Mouse (Mus musculus): Measurements from ENCODE around the gene Fkbp1a. TPM values are rescaled to one million over a fixed set of nuclear protein-coding genes. Genes with fewer than 3 reads are reported as not detected.
A peak's percentile ranks its signal among the peaks of the same experiment; 100 is the strongest.

Gene Fkbp1a
- polyA plus RNA-seq, 1 experiment from 2014 or later = 591 TPM

- 69% methylated on average over 8 of the region's 8 CpGs for WGBS
- no peaks in the 10 kb centered on the region for H3K9me3 ChIP-seq (replicated peaks)
- no peak overlapping the region for H3K27ac ChIP-seq (replicated peaks)
- peaks cover 2% of the 10 kb centered on the region for H3K4me1 ChIP-seq
- no peak for DNase-seq (ENCODE audit: low spot score)
- H3K27me3 ChIP-seq (ENCODE audit: low read depth, poor library complexity, severe bottlenecking) = no peaks in the 10 kb centered on the region
- no peaks in the 10 kb centered on the region for H3K36me3 ChIP-seq
- no peak overlapping the region for H3K4me3 ChIP-seq
Observed at GRCm38 (mm10) chr2:151530378-151531230, 11.7 kb upstream of the Fkbp1a start.

DNA sequence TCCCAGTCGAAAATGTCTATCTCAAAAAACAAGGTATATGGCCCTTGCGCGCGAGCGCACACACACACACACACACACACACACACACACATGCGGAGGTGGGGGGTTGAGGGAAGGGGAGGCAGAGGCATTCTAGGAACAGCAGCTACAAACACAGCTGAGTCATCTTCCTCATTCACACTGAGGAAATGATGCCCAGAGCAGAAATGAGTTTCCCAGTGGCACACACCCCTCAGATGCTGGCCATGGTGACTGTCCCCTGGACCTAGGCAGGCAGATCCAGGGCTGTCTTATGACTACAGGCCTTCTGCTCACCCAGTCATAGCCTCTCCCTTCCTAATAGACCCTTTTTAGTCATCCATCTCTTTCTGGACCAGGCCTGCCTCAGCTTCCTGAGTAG lies 8.7 kb upstream of the Fkbp1a start:
- H3K4me3 ChIP-seq = no peak overlapping the region
- peaks cover 11% of the 10 kb centered on the region for H3K4me1 ChIP-seq
- H3K9me3 ChIP-seq (replicated peaks) = no peaks in the 10 kb centered on the region
- no peak overlapping the region for H3K27ac ChIP-seq (replicated peaks)
- no peaks in the 10 kb centered on the region for H3K27me3 ChIP-seq (ENCODE audit: low read depth, poor library complexity, severe bottlenecking)
- no peaks in the 10 kb centered on the region for H3K36me3 ChIP-seq
- no peak for DNase-seq (ENCODE audit: low spot score)
- WGBS = 95% methylated on average over 6 of the region's 6 CpGs

DNA sequence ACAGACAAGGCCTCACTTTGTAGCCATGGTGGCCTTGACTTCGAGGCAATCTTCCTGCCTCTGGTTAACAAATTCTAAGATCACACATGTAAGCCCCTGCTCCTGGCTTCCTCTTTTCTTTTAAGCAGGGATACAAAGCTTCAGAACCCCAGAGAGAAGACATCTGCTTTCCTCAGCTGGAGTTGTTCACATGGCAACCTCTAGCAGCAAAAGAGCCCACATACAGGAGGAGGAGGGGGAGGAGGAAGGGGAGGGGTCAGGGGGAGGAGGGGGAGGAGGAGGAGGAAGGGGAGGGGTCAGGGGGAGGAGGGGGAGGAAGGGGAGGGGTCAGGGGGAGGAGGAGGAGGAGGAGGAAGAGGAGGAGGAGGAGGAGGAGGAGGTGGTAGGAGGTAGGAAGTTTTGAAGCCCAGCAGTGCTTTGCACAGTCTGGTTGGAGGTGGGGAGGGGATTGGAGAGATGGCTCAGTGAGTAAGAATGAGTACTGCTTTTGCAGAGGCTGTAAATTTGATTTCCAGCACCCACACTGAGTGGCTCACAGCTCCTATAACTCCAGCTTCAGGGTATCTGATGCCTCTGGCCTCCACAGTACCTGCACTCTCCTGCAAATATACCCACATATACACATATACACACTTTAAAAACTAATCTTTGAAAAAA lies 6.2 kb upstream of the Fkbp1a start:
- peak; percentile 45 for DNase-seq (ENCODE audit: low spot score)

GRCm38 (mm10) chr2:151536618-151536974 lies 5.7 kb upstream of the Fkbp1a start:
- no peak for DNase-seq (ENCODE audit: low spot score)
- no peak overlapping the region for H3K27ac ChIP-seq (replicated peaks)
- 84% methylated on average over 5 of the region's 5 CpGs for whole genome bisulfite sequencing
- no peaks in the 10 kb centered on the region for H3K27me3 ChIP-seq (ENCODE audit: low read depth, poor library complexity, severe bottlenecking)
- H3K4me1 ChIP-seq = peaks cover 14% of the 10 kb centered on the region
- no peaks in the 10 kb centered on the region for H3K9me3 ChIP-seq (replicated peaks)
- no peaks in the 10 kb centered on the region for H3K36me3 ChIP-seq
- no peak overlapping the region for H3K4me3 ChIP-seq

More for the DNA sequence above, 6.2 kb upstream of the Fkbp1a start:
- H3K36me3 ChIP-seq = no peaks in the 10 kb centered on the region
- H3K27ac ChIP-seq (replicated peaks) = peak overlapping the region; percentile 42; the same call in 1 of the 2 replicates
- no peak overlapping the region for H3K4me3 ChIP-seq
- H3K9me3 ChIP-seq (replicated peaks) = no peaks in the 10 kb centered on the region
- H3K4me1 ChIP-seq = peaks cover 11% of the 10 kb centered on the region
- no peaks in the 10 kb centered on the region for H3K27me3 ChIP-seq (ENCODE audit: low read depth, poor library complexity, severe bottlenecking)
- 53% methylated on average over 1 of the region's 1 CpGs for WGBS

- Histone ChIP-seq H3K36me3 (no peaks in the 10 kb centered on the region), H3K27ac (replicated peaks) (no peak overlapping the region), H3K9me3 (replicated peaks) (no peaks in the 10 kb centered on the region), H3K4me3 (no peak overlapping the region), H3K4me1 (peaks cover 22% of the 10 kb centered on the region), H3K27me3 (ENCODE audit: low read depth, poor library complexity, severe bottlenecking) (no peaks in the 10 kb centered on the region)
- DNase-seq (ENCODE audit: low spot score) = no peak
- WGBS = 63% methylated on average over 4 of the region's 4 CpGs
Observed at GRCm38 (mm10) chr2:151538646-151539045, 3.6 kb upstream of the Fkbp1a start.

DNA sequence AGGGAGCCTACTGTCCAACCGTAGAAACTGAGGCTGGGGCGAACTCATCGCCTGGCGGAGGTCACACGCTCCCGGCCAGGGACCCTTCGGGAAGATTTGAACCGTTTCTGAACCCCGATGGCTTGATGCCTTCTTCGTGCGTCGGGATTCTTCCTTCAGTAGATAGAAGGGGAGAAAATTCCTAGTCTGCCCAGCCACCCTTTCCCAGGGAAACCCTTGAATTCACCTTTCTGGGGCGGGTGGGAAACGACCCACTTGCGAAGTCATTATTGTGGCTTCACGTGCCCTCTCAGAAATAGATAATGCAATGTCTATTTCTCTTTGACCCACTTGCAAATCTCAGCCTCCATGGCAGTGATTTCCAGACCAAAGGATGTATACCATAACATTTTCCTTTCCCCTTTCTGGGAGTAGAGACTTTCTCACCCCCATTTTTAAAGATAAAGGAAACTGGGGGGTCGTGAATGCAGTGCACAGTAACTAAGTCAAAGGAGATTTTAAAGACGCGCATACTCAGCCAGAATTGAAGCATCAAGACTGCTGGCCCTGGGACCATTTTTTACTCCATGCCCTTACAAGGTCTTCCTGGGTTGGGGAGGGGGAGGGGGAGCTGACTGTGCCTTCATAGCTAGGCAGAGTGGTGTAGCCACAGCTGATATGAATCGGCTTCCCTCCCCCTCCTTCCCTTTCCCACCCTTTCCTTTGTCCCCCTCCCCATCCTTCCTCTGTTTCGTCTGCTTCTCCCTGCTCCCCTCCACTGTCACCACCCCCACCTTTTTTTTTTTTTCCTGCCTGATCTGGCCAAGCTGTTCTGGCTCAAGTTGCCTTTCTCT lies 996 bp downstream of the Fkbp1a start:
- Histone ChIP-seq H3K27ac (replicated peaks) (peak overlapping the region; percentile 97), H3K9me3 (replicated peaks) (no peaks in the 10 kb centered on the region), H3K4me1 (peaks cover 35% of the 10 kb centered on the region), H3K27me3 (ENCODE audit: low read depth, poor library complexity, severe bottlenecking) (no peaks in the 10 kb centered on the region), H3K4me3 (peak overlapping the region; percentile 98), H3K36me3 (peaks cover 41% of the 10 kb centered on the region)
- peak; percentile 46 for DNase-seq (ENCODE audit: low spot score)
- WGBS = 2% methylated on average over 21 of the region's 21 CpGs

DNA sequence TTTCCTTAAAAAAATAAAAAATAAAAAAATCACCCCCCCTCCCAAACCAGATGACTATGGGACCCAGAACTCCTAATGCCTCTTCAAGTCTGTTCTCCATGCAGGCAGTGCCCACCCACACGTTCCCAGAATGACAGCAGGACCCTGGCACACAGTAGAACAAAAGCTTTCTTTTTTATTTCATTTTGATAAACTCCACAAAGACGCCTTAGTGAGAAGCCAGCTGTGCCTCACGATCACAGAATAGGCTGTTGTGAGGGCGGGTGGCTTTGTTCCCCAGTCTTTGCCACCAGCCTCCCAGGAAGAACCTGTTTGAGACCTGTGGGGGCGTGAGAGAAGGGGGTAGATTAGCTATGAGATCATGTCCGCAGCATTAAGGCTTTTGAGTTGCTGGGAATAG lies 2.4 kb downstream of the Fkbp1a start:
- no peaks in the 10 kb centered on the region for H3K9me3 ChIP-seq (replicated peaks)
- peak overlapping the region; percentile 98 for H3K4me3 ChIP-seq
- H3K4me1 ChIP-seq = peaks cover 35% of the 10 kb centered on the region
- DNase-seq (ENCODE audit: low spot score) = no peak
- no peak overlapping the region for H3K27ac ChIP-seq (replicated peaks)
- H3K27me3 ChIP-seq (ENCODE audit: low read depth, poor library complexity, severe bottlenecking) = no peaks in the 10 kb centered on the region
- peaks cover 55% of the 10 kb centered on the region for H3K36me3 ChIP-seq
- 76% methylated on average over 6 of the region's 6 CpGs for WGBS

GRCm38 (mm10) chr2:151546571-151546970 lies 4.3 kb downstream of the Fkbp1a start:
- peaks cover 32% of the 10 kb centered on the region for H3K4me1 ChIP-seq
- WGBS = 92% methylated on average over 4 of the region's 4 CpGs
- no peak overlapping the region for H3K27ac ChIP-seq (replicated peaks)
- no peaks in the 10 kb centered on the region for H3K9me3 ChIP-seq (replicated peaks)
- DNase-seq (ENCODE audit: low spot score) = no peak
- no peaks in the 10 kb centered on the region for H3K27me3 ChIP-seq (ENCODE audit: low read depth, poor library complexity, severe bottlenecking)
- peaks cover 74% of the 10 kb centered on the region for H3K36me3 ChIP-seq
- H3K4me3 ChIP-seq = no peak overlapping the region

GRCm38 (mm10) chr2:151549615-151550121 lies 7.4 kb downstream of the Fkbp1a start:
- Histone ChIP-seq H3K4me1 (peaks cover 13% of the 10 kb centered on the region), H3K4me3 (no peak overlapping the region), H3K27me3 (ENCODE audit: low read depth, poor library complexity, severe bottlenecking) (no peaks in the 10 kb centered on the region), H3K27ac (replicated peaks) (no peak overlapping the region), H3K36me3 (peaks cover 99% of the 10 kb centered on the region), H3K9me3 (replicated peaks) (no peaks in the 10 kb centered on the region)
- DNase-seq (ENCODE audit: low spot score) = no peak
- 89% methylated on average over 3 of the region's 3 CpGs for WGBS

DNA sequence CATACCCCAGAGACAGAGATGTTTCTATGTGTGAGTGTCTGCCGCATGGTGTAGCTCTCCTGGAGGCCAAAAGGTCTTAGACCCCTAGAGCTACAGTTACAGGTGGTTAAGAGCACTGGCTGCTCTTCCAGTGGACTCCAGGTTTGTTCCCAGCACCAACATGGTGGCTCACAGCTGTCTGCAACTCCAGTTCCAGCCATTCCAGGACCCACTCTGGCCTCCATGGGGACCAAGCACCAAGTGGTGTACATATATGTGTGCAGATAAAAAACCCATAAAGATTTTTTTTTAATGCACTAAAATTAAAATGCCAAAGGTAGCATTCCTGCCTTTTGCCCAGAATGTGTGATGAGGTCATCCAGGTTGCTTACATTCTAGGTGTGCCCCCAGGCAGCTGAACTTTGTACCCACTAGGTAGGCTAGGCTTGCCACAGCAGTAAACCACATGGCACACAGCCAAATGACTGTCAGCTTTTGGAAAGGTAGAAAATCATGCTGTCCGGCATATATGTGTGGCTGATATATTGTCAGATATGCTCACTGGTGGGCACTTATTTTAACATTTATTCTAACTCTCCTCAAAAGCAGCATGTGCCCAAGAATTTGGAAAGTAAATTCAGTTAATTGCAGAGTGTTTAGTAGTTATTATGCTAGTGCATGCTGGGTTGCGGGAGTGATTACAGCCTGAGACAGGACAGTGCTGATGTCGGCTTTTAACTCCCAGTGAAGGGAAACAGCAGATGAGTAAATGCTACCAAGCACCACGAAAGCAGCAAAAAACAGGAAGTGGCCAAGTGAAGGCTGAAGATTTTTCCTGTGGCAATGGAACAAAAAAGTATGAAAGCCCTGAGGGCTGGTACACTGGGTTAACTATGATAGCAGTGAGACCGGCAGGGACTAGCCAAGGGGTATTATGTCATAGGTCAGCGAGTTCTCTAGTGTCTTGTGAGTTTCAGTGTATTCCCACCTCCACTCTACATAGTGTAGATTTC lies 20.9 kb downstream of the Fkbp1a start:
- Histone ChIP-seq H3K27me3 (ENCODE audit: low read depth, poor library complexity, severe bottlenecking) (no peaks in the 10 kb centered on the region), H3K27ac (replicated peaks) (no peak overlapping the region), H3K9me3 (replicated peaks) (no peaks in the 10 kb centered on the region), H3K36me3 (peaks cover 64% of the 10 kb centered on the region), H3K4me1 (no peaks in the 10 kb centered on the region), H3K4me3 (no peak overlapping the region)
- DNase-seq (ENCODE audit: low spot score) = no peak
- WGBS = 91% methylated on average over 7 of the region's 7 CpGs

- Histone ChIP-seq H3K4me1 (no peaks in the 10 kb centered on the region), H3K27ac (replicated peaks) (no peak overlapping the region), H3K4me3 (no peak overlapping the region), H3K27me3 (ENCODE audit: low read depth, poor library complexity, severe bottlenecking) (no peaks in the 10 kb centered on the region), H3K9me3 (replicated peaks) (no peaks in the 10 kb centered on the region), H3K36me3 (peaks cover 56% of the 10 kb centered on the region)
- DNase-seq (ENCODE audit: low spot score) = no peak
- 82% methylated on average over 1 of the region's 1 CpGs for WGBS
Observed at GRCm38 (mm10) chr2:151564006-151564405, 21.7 kb downstream of the Fkbp1a start.
